14 mouse cellular contexts compared by ENCODE assay signal in the genomic region with DNA sequence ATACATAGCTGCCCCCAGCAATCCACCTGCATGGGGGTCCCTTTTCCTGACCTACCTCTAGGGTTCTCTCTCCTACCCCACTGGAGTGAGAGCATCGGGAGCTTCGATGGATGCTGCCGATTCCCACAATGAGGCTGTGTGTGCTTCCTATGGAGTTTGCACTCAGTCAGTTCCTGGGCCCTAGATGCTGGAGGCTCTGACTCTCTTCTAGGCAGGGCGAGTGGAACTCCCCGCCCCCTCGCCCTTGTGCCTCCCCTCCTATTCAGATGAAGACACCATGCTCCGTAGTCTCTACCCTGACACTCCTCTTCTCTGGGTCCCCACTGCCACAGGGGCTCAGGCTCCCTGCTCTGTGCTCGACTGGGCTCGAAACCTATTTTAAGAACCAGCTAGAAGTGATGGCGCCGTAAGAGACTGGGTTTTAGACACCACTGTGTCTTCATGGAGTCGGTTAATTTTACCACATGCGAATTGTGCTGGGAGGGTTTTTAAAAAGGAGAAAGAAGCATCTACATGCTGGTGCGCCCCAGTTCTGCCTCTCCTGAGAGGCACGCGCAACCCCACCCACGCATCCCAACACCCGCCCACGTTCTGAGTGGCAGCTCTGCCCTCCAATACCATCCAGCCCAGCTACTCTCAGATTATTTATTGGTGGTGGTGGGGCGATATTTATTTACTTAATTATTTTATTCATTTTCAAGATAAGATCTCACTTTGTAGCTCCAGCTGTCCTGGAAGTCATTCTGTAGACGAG. TPM values are rescaled to one million over a fixed set of nuclear protein-coding genes. Genes with fewer than 3 reads are reported as not detected.
DNase-seq lines count a peak whose midpoint lies in the region; ATAC-seq and TF ChIP-seq lines count a peak whose summit lies in the region.
"Had no signal": no experiment of that assay in that cellular context is flagged by ENCODE, and none has a peak within 500 bp of the region (broad histone marks: within the 10 kb centered on the region; RNA-seq: fewer than 3 reads in every experiment).

No protein-coding gene starts in this region.

- ATAC-seq in kidney, embryonic 14.5 days (ENCODE audit: low FRiP score, low TSS enrichment) = no peak
- peak; percentile 65 for ATAC-seq in kidney, embryonic 16.5 days (ENCODE audit: low FRiP score, low TSS enrichment)
- ATAC-seq in lung, postnatal 0 days = no peak
- ATAC-seq: hindbrain, postnatal 0 days; midbrain, embryonic 15.5 days had no signal

- H3K4me1 ChIP-seq in kidney, embryonic 14.5 days (ENCODE audit: control insufficient read depth, insufficient read depth, low read length) = no peaks in the 10 kb centered on the region
- peaks cover 4% of the 10 kb centered on the region; the same call in 1 of the 2 replicates for H3K4me1 ChIP-seq in kidney, embryonic 16.5 days (ENCODE audit: insufficient read depth, low read length)
- H3K4me1 ChIP-seq in lung, postnatal 0 days (ENCODE audit: insufficient read depth, low read depth, low read length) = no peaks in the 10 kb centered on the region

- H3K36me3 ChIP-seq in kidney, embryonic 14.5 days (ENCODE audit: control insufficient read depth, insufficient read depth, low read length) = no peaks in the 10 kb centered on the region
- H3K36me3 ChIP-seq in kidney, embryonic 16.5 days (ENCODE audit: insufficient read depth, low read length) = no peaks in the 10 kb centered on the region
- no peaks in the 10 kb centered on the region for H3K36me3 ChIP-seq in lung, postnatal 0 days (ENCODE audit: insufficient read depth, low read length)
- H3K36me3 ChIP-seq: midbrain, embryonic 15.5 days had no signal

- 0 out of 2 replicates have a peak overlapping the region, but pooled peaks have one; percentile 11 for H3K27ac ChIP-seq in kidney, embryonic 14.5 days (ENCODE audit: low read depth, low read length)
- H3K27ac ChIP-seq in kidney, embryonic 16.5 days (ENCODE audit: low read length) = peak overlapping the region; percentile 71
- H3K27ac ChIP-seq in lung, postnatal 0 days (ENCODE audit: low read length) = no peak overlapping the region
- H3K27ac ChIP-seq: hindbrain, postnatal 0 days; midbrain, embryonic 15.5 days had no signal

- DNase-seq in kidney, adult 11 months = no peak
- DNase-seq in R1 (ENCODE audit: low read depth, low spot score) = peak; percentile 75
- peak; percentile 69 to 82 for DNase-seq in right cerebral cortex, adult 2 months (ENCODE audit: low spot score in 2 of 2)
- DNase-seq in lung, postnatal 0 days (ENCODE audit: low spot score) = no peak
- DNase-seq in ovary, postnatal 36 days (ENCODE audit: low spot score) = no peak
- DNase-seq in gastrocnemius, postnatal 4 days (ENCODE audit: low spot score in 2 of 2) = no peak
- DNase-seq: adrenal gland, adult 2 months; gastrocnemius, postnatal 36 days had no signal

- no peak overlapping the region for H3K4me3 ChIP-seq in kidney, embryonic 14.5 days (ENCODE audit: low read length)
- H3K4me3 ChIP-seq in kidney, embryonic 16.5 days (ENCODE audit: low read length) = no peak overlapping the region
- H3K4me3 ChIP-seq in lung, postnatal 0 days (ENCODE audit: low read depth, low read length) = no peak overlapping the region
- H3K4me3 ChIP-seq: midbrain, embryonic 15.5 days had no signal

- WGBS in kidney, embryonic 14.5 days = 62% methylated on average over 21 of the region's 21 CpGs
- 62% methylated on average over 21 of the region's 21 CpGs for WGBS in kidney, embryonic 16.5 days
- 70% methylated on average over 21 of the region's 21 CpGs for WGBS in lung, postnatal 0 days

- 0 out of 2 replicates have a peak, but pooled peaks cover 2% of the 10 kb centered on the region for H3K27me3 ChIP-seq in kidney, embryonic 14.5 days (ENCODE audit: control insufficient read depth, insufficient read depth, low read length)
- no peaks in the 10 kb centered on the region for H3K27me3 ChIP-seq in kidney, embryonic 16.5 days (ENCODE audit: insufficient read depth, low read length)
- no peaks in the 10 kb centered on the region for H3K27me3 ChIP-seq in lung, postnatal 0 days (replicated peaks; ENCODE audit: insufficient read depth, low read length)
- H3K27me3 ChIP-seq: CH12.LX; midbrain, embryonic 15.5 days had no signal

- H3K4me2 ChIP-seq in kidney, embryonic 14.5 days (replicated peaks; ENCODE audit: low read depth, low read length) = no peak overlapping the region
- no peak overlapping the region for H3K4me2 ChIP-seq in kidney, embryonic 16.5 days (replicated peaks; ENCODE audit: low read depth, low read length)
- H3K4me2 ChIP-seq in lung, postnatal 0 days (replicated peaks; ENCODE audit: low read depth, low read length) = no peak overlapping the region
- H3K4me2 ChIP-seq: midbrain, embryonic 15.5 days had no signal

- TF ChIP-seq CTCF in lung, postnatal 0 days (IDR thresholded peaks at IDR 0.05) = no peak

- no peak overlapping the region for H3K9ac ChIP-seq in kidney, embryonic 14.5 days (ENCODE audit: low read depth, low read length)
- no peak overlapping the region for H3K9ac ChIP-seq in kidney, embryonic 16.5 days (replicated peaks; ENCODE audit: low read length)
- no peak overlapping the region for H3K9ac ChIP-seq in lung, postnatal 0 days (replicated peaks; ENCODE audit: low read depth)
- H3K9ac ChIP-seq: midbrain, embryonic 15.5 days had no signal

- no peaks in the 10 kb centered on the region for H3K9me3 ChIP-seq in kidney, embryonic 14.5 days (ENCODE audit: control insufficient read depth, low read length)
- no peaks in the 10 kb centered on the region for H3K9me3 ChIP-seq in kidney, embryonic 16.5 days (ENCODE audit: low read length)
- no peaks in the 10 kb centered on the region for H3K9me3 ChIP-seq in lung, postnatal 0 days (ENCODE audit: low read length)
- H3K9me3 ChIP-seq: midbrain, embryonic 15.5 days had no signal

- TF ChIP-seq EP300 in lung, postnatal 0 days (IDR thresholded peaks at IDR 0.05) = no peak

RNA-seq across cellular contexts. Expression of a gene that starts 7.5 kb away (rescaled TPM):
- polyA plus RNA-seq in kidney, embryonic 14.5 days (2014; fragmentation: Nextera tagmentation; extraction: Ambion mirVana) = 0.89 and 1.2 TPM in 2 replicates
- polyA plus RNA-seq in kidney, embryonic 16.5 days (2015; fragmentation: Nextera tagmentation; extraction: Ambion mirVana) = 1.1 and 1.7 TPM in 2 replicates
- 3.6 and 4.1 TPM in 2 replicates for polyA plus RNA-seq in lung, postnatal 0 days (2015; fragmentation: Nextera tagmentation; extraction: Ambion mirVana)
- total RNA-seq in gastrocnemius, postnatal 4 days (2021) = 1 to 10 TPM; 5.4 to 6.9 TPM

RNA-seq across cellular contexts. Expression of a gene that starts 33.3 kb away (rescaled TPM):
- polyA plus RNA-seq in kidney, embryonic 14.5 days (2014; fragmentation: Nextera tagmentation; extraction: Ambion mirVana) = 105 and 119 TPM in 2 replicates
- 99.3 and 104 TPM in 2 replicates for polyA plus RNA-seq in kidney, embryonic 16.5 days (2015; fragmentation: Nextera tagmentation; extraction: Ambion mirVana)
- polyA plus RNA-seq in lung, postnatal 0 days (2015; fragmentation: Nextera tagmentation; extraction: Ambion mirVana) = 60.5 and 61.6 TPM in 2 replicates
- 10 to 100 TPM; 58.0 to 61.4 TPM for total RNA-seq in gastrocnemius, postnatal 4 days (2021)

RNA-seq across cellular contexts. Expression of a gene that starts 34.5 kb away (rescaled TPM):
- polyA plus RNA-seq in kidney, embryonic 14.5 days (2014; fragmentation: Nextera tagmentation; extraction: Ambion mirVana) = not detected in 2 replicates
- not detected in 2 replicates for polyA plus RNA-seq in kidney, embryonic 16.5 days (2015; fragmentation: Nextera tagmentation; extraction: Ambion mirVana)
- not detected in 2 replicates for polyA plus RNA-seq in lung, postnatal 0 days (2015; fragmentation: Nextera tagmentation; extraction: Ambion mirVana)
- not detected for total RNA-seq in gastrocnemius, postnatal 4 days (2021)
- total RNA-seq: adrenal gland, adult 2 months; CH12.LX; gastrocnemius, postnatal 36 days; hindbrain, postnatal 0 days; liver, adult 2 months had no signal
- polyA plus RNA-seq: adrenal gland, adult 2 months; hindbrain, postnatal 0 days; liver, adult 2 months had no signal

RNA-seq across cellular contexts. Expression of a gene that starts 59.6 kb away (rescaled TPM):
- 2.7 and 3.1 TPM in 2 replicates for polyA plus RNA-seq in kidney, embryonic 14.5 days (2014; fragmentation: Nextera tagmentation; extraction: Ambion mirVana)
- polyA plus RNA-seq in kidney, embryonic 16.5 days (2015; fragmentation: Nextera tagmentation; extraction: Ambion mirVana) = 6.6 and 6.7 TPM in 2 replicates
- 22.7 and 28.1 TPM in 2 replicates for polyA plus RNA-seq in lung, postnatal 0 days (2015; fragmentation: Nextera tagmentation; extraction: Ambion mirVana)
- 10 to 100 TPM in 1 of 2 experiments, 1 to 10 TPM in 1; 8.8 to 10.2 TPM for total RNA-seq in gastrocnemius, postnatal 4 days (2021)

Comparison
In these comparisons a context has a peak if more than half of its experiments do, and no peak if none do; other contexts are left out.
1. DNase-seq: peak in R1 (single experiment) and right cerebral cortex, adult 2 months (2 of 2); none in kidney, adult 11 months (single experiment), lung, postnatal 0 days (single experiment), ovary, postnatal 36 days (single experiment) and gastrocnemius, postnatal 4 days (0 of 2).